Mouse (Mus musculus): Measurements from ENCODE around the gene Fzd4. TPM values are rescaled to one million over a fixed set of nuclear protein-coding genes. Genes with fewer than 3 reads are reported as not detected.

Fzd4 gene
- 12.8 and 13.9 TPM in 2 replicates for polyA plus RNA-seq (2015; fragmentation: Nextera tagmentation; extraction: Ambion mirVana)

DNA sequence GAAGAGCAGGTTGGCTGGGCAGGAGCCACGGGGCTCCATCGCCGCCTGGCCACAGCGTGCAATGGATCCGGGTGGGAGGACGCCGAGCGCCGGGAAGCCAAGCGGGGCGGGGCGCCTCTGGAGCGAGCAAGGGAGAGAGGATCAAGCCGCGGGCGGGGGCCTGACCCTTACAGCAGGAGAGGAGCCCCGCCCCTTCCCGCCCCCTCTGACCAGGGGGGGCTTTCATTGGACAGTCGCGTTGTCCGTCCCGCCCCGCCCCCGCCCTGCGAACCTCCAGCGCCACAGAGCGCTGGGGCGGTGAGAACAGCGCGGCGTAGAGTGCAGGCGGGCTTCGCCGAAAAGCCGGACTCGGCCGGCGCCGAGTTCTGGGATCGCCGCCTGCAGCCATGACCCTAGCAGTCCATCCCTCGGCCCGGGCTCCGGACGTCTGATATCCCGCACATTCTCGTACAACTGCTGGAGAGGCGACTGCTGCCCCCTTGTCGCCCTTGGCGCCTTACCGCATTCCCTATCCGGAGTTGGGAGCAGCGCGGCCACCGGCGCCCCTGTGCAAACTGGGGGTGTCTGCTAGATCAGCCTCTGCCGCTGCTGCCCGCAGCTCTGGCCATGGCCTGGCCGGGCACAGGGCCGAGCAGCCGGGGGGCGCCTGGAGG lies at the start of gene Fzd4, which contains the start of gene Tmem135:
Gene Fzd4 (plus strand): TSS at position 275 of the 653 bp plus-strand sequence.
Gene Tmem135 (minus strand): TSS at position 142 of the 653 bp plus-strand sequence.
- peaks cover 19% of the 10 kb centered on the region for H3K4me1 ChIP-seq
- 0 out of 2 replicates have a peak, but pooled peaks cover 8% of the 10 kb centered on the region for H3K36me3 ChIP-seq
- no peaks in the 10 kb centered on the region for H3K9me3 ChIP-seq
- peak within 1 kb of the TSS; percentile 79 for H3K4me2 ChIP-seq
- under 1% methylated on average over 59 of the region's 62 CpGs for WGBS
- H3K9ac ChIP-seq: peak within 1 kb of the TSS; percentile 62
- peak within 1 kb of the TSS; percentile 86 for H3K27ac ChIP-seq
- peak; percentile 96 for ATAC-seq (ENCODE audit: insufficient read depth, low FRiP score, low read depth)
- H3K4me3 ChIP-seq (replicated peaks): peak within 1 kb of the TSS; percentile 88
- no peaks in the 10 kb centered on the region for H3K27me3 ChIP-seq (replicated peaks)

DNA sequence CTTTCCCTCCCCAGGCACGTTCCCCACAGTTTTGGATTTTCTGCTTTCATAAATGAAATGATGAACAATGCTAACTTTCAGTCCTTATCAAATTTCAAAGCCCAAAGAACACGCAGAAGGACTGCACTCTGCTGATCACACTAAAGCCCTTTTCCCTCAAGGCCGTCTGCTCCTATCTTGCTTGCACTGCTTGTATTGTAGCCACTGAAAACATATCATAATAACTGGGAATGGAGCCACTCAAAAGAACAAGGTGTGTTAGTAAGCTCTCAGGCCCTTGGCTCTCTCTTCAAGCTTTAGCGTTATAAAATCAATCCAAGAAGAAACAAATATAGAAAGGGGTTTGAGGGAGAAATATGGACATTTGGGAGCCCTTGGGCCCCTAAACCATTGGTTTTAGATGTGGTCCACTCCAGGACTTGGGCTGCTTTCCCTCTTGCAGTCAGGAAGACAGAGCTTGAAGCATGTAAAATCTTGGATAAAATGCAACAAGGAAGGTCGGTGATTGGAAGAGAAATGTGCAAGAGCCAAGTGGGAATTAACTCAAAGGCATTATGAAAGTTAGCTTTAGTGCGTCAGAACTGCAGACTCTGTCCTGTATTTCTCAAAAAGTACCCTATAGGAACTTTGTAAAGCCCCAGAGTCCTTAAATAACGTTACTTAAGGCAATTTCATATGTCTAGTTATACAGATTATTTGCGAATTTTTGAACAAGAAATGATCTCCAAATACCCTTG lies 48.5 kb upstream of the Fzd4 start:
- Histone ChIP-seq H3K27ac (peak overlapping the region; percentile 23; the same call in 1 of the 2 replicates), H3K4me3 (replicated peaks) (no peak overlapping the region), H3K36me3 (no peaks in the 10 kb centered on the region), H3K4me2 (no peak overlapping the region), H3K4me1 (peaks cover 6% of the 10 kb centered on the region; the same call in 1 of the 2 replicates), H3K27me3 (replicated peaks) (no peaks in the 10 kb centered on the region), H3K9ac (no peak overlapping the region), H3K9me3 (no peaks in the 10 kb centered on the region)
- ATAC-seq (ENCODE audit: insufficient read depth, low FRiP score, low read depth): no peak
- WGBS: 53% methylated on average over 8 of the region's 8 CpGs

DNA sequence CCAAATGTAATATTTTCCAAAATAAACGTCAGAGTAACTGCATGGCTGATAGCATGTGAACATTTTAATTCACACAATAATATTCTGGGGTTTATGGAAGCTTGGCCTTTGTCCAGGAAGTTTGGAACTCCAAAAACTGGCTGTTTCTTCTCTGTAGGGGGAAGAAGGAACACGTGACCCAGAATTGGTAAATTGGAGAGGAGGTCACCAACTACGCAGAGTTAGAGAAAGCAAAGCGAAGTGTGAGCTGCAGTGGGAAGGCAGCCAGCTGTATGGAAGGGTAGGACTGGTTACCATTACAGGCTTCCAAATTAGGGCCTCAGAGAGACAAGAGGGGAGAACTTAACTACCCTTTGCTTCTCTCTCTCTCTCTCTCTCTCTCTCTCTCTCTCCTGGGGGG lies 47.8 kb upstream of the Fzd4 start:
- 40% methylated on average over 4 of the region's 4 CpGs for WGBS
- H3K4me1 ChIP-seq: peaks cover 6% of the 10 kb centered on the region; the same call in 1 of the 2 replicates
- H3K4me2 ChIP-seq: no peak overlapping the region
- H3K27me3 ChIP-seq (replicated peaks): no peaks in the 10 kb centered on the region
- H3K27ac ChIP-seq: no peak overlapping the region; the same call in 1 of the 2 replicates
- H3K36me3 ChIP-seq: no peaks in the 10 kb centered on the region
- no peaks in the 10 kb centered on the region for H3K9me3 ChIP-seq
- no peak overlapping the region for H3K9ac ChIP-seq
- peak; percentile 14; the same call in 1 of the 2 replicates for ATAC-seq (ENCODE audit: insufficient read depth, low FRiP score, low read depth)
- no peak overlapping the region for H3K4me3 ChIP-seq (replicated peaks)

- H3K9ac ChIP-seq: no peak overlapping the region
- H3K4me2 ChIP-seq: no peak overlapping the region
- 88% methylated on average over 5 of the region's 5 CpGs for WGBS
- H3K27me3 ChIP-seq (replicated peaks): no peaks in the 10 kb centered on the region
- H3K4me3 ChIP-seq (replicated peaks): no peak overlapping the region
- H3K4me1 ChIP-seq: peaks cover 4% of the 10 kb centered on the region
- H3K9me3 ChIP-seq: no peaks in the 10 kb centered on the region
- no peak for ATAC-seq (ENCODE audit: insufficient read depth, low FRiP score, low read depth)
- H3K27ac ChIP-seq: no peak overlapping the region
- no peaks in the 10 kb centered on the region for H3K36me3 ChIP-seq
These were observed 40.2 kb upstream of the Fzd4 start for GRCm38 (mm10) chr7:89363975-89364374.

DNA sequence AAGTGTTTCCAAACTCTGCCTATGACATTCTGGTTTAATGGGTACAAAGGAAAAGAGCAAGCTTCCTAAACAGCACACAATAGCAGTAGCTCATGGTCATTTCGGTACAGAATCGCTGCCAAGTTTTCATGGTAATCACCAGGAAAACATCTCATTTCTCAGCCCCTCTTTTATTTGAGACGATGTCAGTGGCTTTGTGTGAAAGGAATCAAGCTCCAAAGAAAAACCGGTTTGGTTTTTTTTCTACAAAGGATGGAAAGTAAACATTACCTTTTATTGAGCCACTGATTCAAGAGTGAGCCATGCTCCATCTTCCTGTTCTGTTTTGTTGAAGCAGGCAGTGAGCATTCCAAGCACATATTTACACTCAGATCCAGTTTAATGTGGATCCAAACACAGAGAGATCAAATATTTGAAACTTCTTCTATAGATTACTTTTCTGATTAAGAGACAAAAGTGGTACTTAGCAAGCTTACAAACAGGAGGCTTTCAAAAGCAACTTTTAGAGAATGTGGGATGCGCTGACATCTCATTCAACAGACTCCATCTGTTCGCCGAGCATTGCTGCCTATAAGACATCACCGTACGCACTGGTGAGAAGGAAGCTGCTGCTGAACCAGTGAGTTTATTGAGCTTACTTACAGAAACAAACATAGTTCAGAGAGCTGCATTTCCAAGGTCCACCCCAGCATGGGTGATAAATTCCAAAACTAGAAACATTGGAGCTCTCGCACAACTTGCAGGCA lies 38.8 kb upstream of the Fzd4 start:
- H3K27me3 ChIP-seq (replicated peaks): no peaks in the 10 kb centered on the region
- no peaks in the 10 kb centered on the region for H3K36me3 ChIP-seq
- no peak for ATAC-seq (ENCODE audit: insufficient read depth, low FRiP score, low read depth)
- H3K4me3 ChIP-seq (replicated peaks): no peak overlapping the region
- peaks cover 4% of the 10 kb centered on the region for H3K4me1 ChIP-seq
- peak overlapping the region; percentile 12; the same call in 1 of the 2 replicates for H3K4me2 ChIP-seq
- H3K27ac ChIP-seq: peak overlapping the region; percentile 60
- 50% methylated on average over 10 of the region's 10 CpGs for WGBS
- H3K9me3 ChIP-seq: no peaks in the 10 kb centered on the region
- H3K9ac ChIP-seq: no peak overlapping the region

- ATAC-seq (ENCODE audit: insufficient read depth, low FRiP score, low read depth): no peak
- H3K9ac ChIP-seq: no peak overlapping the region
- no peaks in the 10 kb centered on the region for H3K27me3 ChIP-seq (replicated peaks)
- H3K4me3 ChIP-seq (replicated peaks): no peak overlapping the region
- H3K27ac ChIP-seq: no peak overlapping the region; the same call in 1 of the 2 replicates
- 32% methylated on average over 3 of the region's 3 CpGs for WGBS
- peaks cover 4% of the 10 kb centered on the region for H3K4me1 ChIP-seq
- H3K9me3 ChIP-seq: no peaks in the 10 kb centered on the region
- no peaks in the 10 kb centered on the region for H3K36me3 ChIP-seq
- no peak overlapping the region for H3K4me2 ChIP-seq
These were observed 36.5 kb upstream of the Fzd4 start for GRCm38 (mm10) chr7:89367643-89368042.

GRCm38 (mm10) chr7:89370086-89370485 lies 34.1 kb upstream of the Fzd4 start:
- ATAC-seq (ENCODE audit: insufficient read depth, low FRiP score, low read depth): no peak
- Histone ChIP-seq H3K27ac (no peak overlapping the region), H3K4me3 (replicated peaks) (no peak overlapping the region), H3K27me3 (replicated peaks) (no peaks in the 10 kb centered on the region), H3K4me2 (no peak overlapping the region), H3K4me1 (peaks cover 4% of the 10 kb centered on the region), H3K36me3 (no peaks in the 10 kb centered on the region), H3K9me3 (no peaks in the 10 kb centered on the region), H3K9ac (no peak overlapping the region)
- WGBS: 89% methylated on average over 1 of the region's 1 CpGs

DNA sequence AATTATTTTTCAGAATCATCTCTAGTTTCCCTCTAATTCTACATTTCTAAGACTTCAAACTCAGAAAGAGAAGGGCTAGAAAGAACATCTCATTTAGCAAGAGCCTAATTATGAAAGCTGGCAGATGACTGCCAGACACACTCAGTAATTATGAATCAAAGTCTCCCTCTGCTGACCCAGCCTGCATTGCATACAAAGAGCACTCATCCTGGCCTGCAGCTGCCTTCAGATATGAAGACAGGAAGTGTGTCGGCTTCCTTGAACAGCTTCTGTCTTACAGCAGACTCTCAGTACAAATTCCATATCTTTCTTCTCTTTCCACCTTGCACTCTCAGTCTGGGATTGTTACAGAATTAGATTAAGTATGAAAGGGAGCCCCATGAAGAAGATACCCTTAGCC lies 33.2 kb upstream of the Fzd4 start:
- Histone ChIP-seq H3K27me3 (replicated peaks) (no peaks in the 10 kb centered on the region), H3K27ac (no peak overlapping the region), H3K4me2 (no peak overlapping the region), H3K4me3 (replicated peaks) (no peak overlapping the region), H3K36me3 (no peaks in the 10 kb centered on the region), H3K9ac (no peak overlapping the region), H3K9me3 (no peaks in the 10 kb centered on the region), H3K4me1 (peaks cover 4% of the 10 kb centered on the region)
- 14% methylated on average over 1 of the region's 1 CpGs for WGBS
- ATAC-seq (ENCODE audit: insufficient read depth, low FRiP score, low read depth): peak; percentile 43; the same call in 1 of the 2 replicates

GRCm38 (mm10) chr7:89371623-89372295 lies 32.4 kb upstream of the Fzd4 start:
- H3K27me3 ChIP-seq (replicated peaks): no peaks in the 10 kb centered on the region
- H3K4me2 ChIP-seq: no peak overlapping the region
- no peaks in the 10 kb centered on the region for H3K9me3 ChIP-seq
- peaks cover 4% of the 10 kb centered on the region for H3K4me1 ChIP-seq
- ATAC-seq (ENCODE audit: insufficient read depth, low FRiP score, low read depth): no peak
- H3K9ac ChIP-seq: no peak overlapping the region
- 62% methylated on average over 6 of the region's 6 CpGs for WGBS
- no peak overlapping the region for H3K4me3 ChIP-seq (replicated peaks)
- H3K36me3 ChIP-seq: no peaks in the 10 kb centered on the region
- no peak overlapping the region for H3K27ac ChIP-seq

DNA sequence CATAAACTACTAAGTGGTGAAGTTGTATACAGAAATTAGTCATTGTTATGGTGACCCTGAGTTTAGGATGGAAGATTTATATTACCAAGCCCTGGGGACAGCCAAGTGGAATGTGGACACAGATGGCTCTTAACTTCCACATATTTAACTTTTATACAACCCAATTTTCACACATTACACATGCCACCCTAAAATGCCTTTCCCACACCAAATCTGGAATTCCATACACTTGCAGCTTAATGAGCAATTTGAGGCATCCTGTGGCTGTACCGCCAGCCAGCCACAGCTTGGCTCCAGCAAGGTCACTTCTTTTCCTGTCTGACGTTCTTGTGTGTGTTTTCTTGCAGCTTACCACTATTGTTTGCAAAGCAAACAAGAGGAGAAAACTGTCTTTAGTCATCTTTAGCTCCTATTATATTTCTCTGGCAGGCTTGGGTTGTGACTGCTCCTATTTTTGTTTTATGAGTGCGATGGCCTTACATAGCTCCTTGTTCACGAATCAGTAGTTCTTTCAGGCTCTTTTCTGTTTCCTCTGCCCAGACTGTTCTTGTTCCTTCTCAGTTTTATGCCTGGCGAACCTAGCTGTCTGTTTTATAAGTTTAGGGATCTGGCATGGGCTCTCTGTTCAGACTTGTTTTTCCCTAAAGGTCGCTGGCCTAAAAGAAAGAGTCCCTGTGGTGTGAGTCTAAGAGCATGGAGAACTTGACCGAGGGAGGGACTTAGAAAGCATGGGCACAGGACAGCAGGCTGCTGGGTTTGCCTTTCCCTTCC lies 23.0 kb upstream of the Fzd4 start:
- ATAC-seq (ENCODE audit: insufficient read depth, low FRiP score, low read depth): no peak
- Histone ChIP-seq H3K4me1 (no peaks in the 10 kb centered on the region), H3K27me3 (replicated peaks) (no peaks in the 10 kb centered on the region), H3K4me3 (replicated peaks) (no peak overlapping the region), H3K4me2 (no peak overlapping the region), H3K36me3 (no peaks in the 10 kb centered on the region), H3K9me3 (no peaks in the 10 kb centered on the region), H3K27ac (peak overlapping the region; percentile 69), H3K9ac (no peak overlapping the region)
- WGBS: 32% methylated on average over 7 of the region's 7 CpGs

DNA sequence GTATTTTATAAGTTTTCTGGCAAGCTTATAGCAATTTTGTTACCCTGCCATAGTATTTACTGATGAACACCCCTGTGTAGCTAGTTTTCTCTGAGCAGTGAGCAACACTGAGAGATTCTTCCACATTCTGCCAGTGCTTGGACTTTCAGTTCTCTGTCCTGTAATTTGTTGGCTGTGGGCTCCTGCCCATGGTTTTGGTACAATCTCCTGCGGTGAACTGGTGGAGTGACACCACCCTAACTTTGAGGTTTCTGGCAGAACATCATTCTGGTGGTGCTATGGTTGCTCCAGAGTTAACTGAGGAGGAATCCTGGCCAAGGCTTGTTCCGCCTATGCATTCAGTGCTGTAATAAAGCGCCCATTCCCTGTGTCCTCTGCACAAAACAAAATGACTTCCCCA lies 21.3 kb upstream of the Fzd4 start:
- H3K27me3 ChIP-seq (replicated peaks): no peaks in the 10 kb centered on the region
- no peaks in the 10 kb centered on the region for H3K9me3 ChIP-seq
- no peak overlapping the region for H3K9ac ChIP-seq
- no peak for ATAC-seq (ENCODE audit: insufficient read depth, low FRiP score, low read depth)
- H3K4me2 ChIP-seq: no peak overlapping the region
- H3K36me3 ChIP-seq: no peaks in the 10 kb centered on the region
- H3K4me3 ChIP-seq (replicated peaks): no peak overlapping the region
- peaks cover 5% of the 10 kb centered on the region; the same call in 1 of the 2 replicates for H3K4me1 ChIP-seq
- H3K27ac ChIP-seq: no peak overlapping the region
- WGBS: 95% methylated on average over 3 of the region's 3 CpGs

Data from stomach, embryonic 15.5 days (tissue).